Mouse (Mus musculus) hindlimb bud, embryonic 11.5 days (tissue): Measurements from ENCODE around the gene Chst3.
"Not testable (repeated sequence)": the region's sequence is repeated elsewhere in the genome, so short reads cannot be mapped to it uniquely, and the experiment has no call there.

Source experiments
- DNase-seq: peaks from one replicate; pipeline ENCODE4 v3.0.0-alpha.2; 2012; ENCODE audit warnings: low read depth, low spot score; ENCODE audit errors: extremely low spot score

Chst3 gene

DNA sequence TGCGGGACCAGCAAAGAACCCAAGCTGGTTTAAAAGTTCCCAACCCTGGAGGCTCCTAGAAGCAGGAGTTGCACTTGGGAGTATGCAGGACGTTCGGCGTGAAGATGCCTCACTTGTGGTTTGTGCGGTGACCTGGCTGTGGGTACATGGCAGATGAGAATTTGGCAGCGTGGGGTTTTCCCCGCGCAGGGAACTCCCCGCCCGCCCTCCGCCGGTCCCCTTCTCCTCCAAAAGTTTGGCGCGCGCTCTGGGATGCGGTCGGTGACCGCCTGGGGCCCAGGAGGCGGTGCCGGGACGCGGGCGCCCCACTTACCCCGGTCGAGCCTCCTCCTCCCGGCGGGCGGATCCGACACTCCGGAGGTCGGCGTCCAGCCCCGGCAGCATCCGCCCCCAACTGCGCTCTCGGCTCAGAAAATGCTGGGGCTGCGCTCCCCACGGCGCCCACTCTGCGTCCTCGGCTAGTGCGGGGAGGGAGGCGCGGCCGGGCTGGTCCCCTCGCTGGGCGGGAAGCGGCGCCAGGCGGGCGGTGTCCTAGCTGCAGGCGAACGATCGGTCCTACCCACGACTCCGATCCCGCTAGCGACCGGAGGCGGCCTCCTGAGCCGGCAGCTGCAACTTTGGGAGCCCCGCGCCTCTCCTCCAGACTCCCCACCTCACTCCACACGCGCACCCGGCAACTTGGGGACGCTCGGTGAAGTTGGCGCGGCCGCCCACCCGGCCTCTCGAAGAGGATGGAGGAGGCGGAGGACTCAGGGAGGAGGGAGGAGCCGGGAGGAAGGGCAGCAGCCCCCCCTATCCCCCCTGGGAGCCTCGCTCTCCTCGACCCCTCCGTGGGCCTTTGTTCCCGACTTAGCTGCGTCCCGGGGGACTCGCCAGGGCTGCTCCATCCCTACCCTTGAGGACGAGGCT, at the start of gene Chst3:
TSS of gene Chst3 (minus strand) at position 670 of the 909 bp plus-strand sequence.
- DNase-seq = no peak

DNA sequence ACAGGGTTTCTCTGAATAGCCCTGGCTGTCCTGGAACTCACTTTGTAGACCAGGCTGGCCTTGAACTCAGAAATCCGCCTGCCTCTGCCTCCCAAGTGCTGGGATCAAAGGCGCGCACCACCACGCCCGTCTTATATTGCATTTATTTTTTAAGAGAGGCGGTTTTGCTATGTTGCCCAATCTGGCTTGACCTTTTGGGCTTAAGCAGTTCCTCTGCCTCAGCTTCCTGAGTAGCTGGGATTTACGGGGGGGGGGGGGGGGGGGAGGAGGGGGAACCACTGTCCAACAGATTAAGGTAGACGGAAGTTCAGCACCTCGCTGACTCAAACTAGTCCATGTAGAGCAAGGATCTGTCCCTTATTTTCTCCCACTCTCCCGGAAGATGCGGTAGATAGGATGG, 49.7 kb upstream of the Chst3 start:
- DNase-seq = no peak

DNA sequence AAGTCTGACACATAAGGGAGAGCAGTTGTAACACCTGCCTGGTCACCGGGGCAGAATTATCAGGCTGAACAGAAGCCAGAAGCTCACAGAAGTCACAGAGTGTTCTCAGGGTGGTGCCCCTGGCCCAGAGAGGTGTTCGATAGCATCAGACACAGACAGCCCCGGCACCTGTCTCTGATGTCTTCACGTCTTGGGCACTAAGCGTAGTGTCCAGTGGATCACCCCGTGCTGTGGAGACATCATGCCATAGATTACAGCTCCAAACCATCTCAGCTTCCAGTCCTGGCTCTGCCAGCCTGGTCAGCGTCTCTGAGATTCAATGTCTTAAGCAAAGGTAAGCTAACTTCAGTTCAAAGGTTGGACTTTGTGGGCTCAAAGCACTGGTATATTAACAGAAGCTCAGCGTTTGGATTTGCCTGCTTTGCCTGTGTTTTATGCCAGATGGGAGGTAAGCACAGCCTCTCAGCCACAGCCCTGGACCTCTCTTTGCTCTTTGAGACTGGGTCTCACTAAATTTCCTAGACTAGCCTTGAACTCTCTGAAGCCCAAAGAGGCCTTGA, 47.9 kb upstream of the Chst3 start:
- DNase-seq = no peak

DNA sequence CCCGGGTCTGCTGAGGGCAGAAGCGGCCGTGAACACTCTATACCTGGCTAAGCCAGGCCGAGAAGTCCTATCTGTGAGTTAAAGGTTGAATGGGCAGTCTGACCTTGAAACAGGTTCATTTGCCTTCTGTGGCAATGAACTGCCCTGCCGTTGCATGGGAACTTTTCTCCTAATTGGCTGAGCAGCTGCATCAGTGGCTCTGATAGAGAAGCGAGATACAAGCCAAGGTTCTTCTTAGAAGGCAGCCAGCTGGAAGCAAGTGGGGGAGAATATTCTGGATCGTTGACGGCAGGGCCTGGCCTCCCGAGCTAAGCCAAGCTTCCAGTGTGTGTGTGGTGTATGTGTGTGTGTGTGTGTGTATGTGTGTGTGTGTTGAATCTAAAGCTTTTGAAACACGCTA, 46.2 kb upstream of the Chst3 start:
- no peak for DNase-seq

DNA sequence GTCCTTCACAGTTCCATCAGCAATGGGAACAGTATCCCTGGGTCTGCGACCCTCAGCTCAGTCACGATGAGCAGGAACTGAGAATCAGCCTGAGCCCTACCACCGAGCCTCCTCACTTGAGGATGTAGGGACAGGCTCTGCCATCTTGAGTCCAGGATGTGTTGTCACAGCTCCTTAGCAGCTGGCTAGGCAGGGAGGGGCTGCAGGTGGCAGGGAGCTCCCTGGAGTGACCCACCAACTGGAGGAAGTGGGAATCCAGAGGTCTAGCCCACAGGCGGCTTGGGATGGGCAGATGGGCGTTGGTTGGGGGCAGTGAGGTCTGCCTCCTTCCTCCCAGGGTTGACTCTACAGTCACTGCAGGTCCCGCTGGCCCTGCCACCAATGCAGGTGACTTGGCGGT, 44.3 kb upstream of the Chst3 start:
- DNase-seq = no peak

DNA sequence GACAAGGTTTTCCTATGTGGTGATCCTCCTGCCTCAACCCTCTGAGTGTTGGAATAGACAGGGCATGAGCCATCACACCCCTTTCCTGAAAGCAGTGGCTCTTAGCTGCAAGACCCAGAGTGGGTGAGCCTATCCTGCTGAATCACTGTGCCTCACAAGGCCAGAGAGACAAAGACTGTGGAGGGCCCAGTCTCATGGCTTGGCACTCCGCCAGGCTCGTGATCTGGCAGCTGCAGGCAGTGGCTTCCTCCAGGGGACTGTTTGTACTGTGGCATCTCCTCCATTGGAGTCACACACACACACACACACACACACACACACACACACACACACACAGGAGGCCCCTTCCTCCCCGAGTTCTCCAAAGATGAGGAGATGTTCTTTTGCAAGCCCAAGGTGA, 43.3 kb upstream of the Chst3 start:
- DNase-seq = no peak

DNA sequence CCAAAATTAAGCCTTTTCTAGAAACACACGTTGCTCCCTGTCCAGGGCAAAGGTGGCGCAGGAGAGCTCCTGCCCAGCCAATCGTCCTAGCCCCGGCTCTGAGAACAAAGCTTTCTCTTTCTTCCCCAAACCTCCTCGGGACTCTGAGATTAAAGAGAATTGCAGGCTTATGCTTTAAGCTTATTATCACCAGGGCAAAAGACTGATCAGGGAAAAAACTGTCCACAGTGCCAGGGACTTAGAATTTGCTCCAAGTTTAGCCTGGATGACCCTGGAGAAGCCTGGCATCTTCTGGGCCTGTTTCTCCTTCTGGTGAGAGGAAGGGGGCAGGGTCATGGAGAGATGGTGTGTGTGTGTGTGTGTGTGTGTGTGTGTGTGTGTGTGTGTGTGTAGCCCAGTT, 42.5 kb upstream of the Chst3 start:
- DNase-seq = no peak

DNA sequence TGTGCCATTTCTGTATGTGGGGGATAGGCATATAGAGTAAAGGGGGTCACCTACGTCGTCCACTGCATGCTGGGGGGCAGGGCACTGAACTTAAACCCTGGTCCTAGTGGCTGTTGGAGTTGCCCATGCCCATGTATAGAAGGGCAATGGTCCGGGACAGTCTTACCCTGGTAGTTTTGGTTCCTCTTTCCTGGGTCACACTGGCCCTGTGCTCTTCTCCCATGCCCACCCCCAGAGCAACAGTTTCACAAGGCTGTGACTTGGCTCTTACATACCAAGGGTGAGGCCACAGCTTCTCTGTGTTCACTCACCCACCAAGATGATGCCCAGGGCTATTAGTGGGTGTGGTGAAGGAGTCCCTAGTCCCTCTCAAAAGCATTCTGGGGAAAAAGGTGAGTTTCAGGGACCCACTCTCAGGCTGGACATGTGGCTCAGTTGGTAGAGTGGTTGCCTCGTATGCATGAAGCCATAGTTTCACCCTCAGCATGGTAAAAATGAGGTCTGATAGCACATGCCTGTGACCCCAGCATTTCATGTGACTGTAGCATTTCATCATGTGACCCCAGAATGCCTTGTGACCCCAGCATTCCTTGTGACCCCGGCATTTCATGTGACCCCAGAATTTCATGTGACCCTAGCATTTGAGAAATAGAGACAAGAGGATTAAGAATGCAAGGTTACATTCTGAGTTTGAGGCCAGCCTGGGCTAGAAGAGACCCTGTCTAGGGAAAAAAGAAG, 41.7 kb upstream of the Chst3 start:
- no peak for DNase-seq

DNA sequence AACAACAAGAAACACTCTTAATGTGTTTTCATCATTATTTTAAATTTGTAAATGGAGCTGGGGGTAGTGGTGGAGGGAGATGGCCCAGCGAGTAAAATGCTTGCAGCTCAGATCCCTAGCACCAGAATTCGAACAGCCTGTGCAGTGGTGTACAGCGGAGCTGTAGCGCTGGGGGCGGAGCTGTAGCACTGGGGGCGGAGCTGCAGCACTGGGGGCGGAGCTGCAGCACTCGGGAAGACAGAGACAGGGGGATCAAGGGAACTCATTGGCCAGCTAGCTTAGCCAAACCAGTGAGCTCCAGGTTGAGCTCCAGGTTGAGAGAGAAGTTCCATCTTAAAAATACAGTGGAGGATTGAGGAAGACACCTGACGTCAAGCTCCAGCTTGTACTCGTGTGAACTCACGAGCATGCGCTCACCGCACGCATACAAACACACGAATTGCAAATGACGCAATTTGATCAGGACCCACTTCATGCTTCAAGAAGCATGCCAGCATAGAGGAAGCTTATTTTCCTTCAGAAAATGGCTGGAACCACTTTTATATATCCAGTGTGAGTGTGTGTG, 38.3 kb upstream of the Chst3 start:
- DNase-seq = no peak

DNA sequence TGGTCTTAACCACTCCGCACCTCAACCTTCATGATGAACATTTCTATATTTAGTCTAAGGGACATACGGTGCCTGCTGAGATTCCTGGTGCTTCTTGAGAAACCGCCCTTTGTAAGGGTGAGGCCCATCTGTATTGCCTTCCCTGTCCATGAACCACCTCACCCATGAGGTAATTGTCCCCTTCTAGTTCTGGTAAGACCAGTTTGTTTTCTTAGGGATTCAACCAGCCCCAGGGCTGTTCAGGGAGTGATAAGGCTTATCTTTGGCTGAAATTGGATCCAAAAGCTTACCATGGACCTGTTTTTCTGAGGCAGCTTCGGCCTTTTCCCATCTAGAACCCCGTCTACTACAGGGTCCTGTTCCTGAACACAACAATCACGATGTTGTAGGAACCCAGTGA, 37.0 kb upstream of the Chst3 start:
- DNase-seq = no peak

DNA sequence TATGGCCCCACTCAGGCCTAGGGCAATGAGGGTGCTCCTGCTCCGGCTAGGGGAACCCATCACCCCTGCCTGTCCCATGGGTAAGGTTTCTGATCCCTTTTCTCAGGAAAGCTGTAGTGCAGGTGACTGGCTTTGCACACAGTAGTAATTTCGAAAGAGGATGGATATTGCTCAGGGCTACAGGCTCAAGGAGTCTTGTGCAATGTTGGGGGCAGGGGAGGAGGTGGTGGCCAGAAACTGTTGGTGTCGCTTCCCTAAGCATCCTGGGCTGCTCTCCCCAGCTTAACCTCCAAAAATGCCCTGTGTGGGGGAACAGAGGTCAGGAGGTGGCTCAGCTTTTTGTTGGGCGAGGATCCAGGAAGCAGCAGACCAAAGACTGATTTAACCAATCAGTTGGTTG, 33.5 kb upstream of the Chst3 start:
- DNase-seq = no peak

DNA sequence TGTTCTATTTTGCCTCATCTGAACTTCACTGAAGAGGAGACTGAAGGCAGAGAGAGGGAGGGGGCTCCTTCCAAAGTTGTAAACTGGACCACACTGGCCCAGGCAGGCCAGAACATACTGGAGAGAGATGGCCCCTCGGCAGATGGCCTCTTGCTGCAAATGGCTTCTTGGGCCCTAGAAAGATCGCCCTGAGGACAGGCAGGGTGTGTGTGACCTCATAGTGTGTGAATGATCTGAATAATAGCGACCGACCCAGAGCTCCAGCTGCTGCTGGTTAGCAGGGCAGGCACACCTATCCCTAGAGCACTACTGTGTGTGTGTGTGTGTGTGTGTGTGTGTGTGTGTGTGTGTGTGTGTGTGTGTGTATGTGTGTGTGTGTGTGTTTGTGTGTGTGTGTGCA, 33.1 kb upstream of the Chst3 start:
- DNase-seq = no peak

DNA sequence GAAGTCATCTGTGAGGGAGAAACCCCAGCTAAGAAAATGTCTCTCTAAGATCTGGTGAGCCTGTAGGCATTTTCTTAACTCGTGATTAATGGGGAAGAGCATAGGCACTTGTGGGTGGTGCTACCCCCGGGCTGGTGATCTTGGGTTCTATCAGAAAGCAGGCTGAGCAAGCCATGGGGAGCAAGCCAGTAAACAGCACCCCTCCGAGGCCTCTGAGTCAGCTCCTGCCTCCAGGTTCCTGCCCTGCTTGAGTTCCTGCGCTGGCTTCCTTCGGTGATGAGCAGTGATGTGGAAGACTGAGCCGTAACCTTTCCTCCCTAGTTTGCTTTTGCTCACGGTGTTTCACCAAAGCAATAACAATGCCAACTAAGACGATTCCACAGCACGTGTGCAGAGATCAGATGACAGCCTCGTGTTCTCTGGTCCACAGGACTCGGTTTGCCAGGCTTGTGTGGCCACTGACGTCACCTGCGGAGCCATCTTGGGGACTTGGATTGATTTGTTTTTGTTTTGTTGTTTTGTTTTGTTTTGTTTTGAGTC, 31.4 kb upstream of the Chst3 start:
- DNase-seq = no peak

DNA sequence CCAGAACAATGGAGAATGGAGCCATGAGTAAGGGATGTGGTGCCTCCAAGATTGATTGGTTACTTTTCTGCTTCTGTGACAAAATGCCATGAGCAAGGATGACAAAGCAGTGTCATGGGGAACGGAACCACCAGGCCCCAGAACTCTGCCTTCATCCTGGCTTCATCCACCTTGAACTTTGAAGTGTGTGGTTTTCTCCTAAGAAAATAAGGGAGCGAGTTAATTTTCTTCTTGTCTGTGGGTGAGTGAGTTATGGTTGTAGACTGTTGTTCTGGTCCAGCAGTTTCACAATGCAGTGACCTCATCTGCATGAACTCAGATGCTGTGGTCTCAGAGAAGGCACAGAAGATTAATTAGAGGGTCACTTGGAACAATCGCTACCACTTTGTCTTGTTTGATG, 29.3 kb upstream of the Chst3 start:
- DNase-seq = not testable (repeated sequence)

DNA sequence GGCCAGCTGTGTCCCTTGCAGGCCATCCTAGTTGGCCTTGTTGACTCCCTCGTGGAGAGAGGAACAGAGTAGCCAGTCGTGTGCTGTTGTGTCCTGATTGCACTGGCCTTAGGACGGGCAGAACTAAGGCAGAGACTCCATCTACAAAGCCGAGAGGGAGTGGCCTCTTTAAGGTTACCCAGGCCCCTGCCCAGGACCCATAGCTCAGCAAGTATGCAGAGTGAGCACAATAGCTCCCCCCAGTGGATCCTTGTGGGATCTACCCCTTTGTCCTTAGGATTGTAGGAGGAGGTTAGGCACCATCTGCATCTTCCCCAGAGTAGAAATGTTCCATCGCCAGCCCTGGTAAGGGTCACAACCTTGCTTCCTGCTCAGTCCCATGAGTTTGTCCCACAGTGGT, 27.5 kb upstream of the Chst3 start:
- peak; percentile 49 for DNase-seq

DNA sequence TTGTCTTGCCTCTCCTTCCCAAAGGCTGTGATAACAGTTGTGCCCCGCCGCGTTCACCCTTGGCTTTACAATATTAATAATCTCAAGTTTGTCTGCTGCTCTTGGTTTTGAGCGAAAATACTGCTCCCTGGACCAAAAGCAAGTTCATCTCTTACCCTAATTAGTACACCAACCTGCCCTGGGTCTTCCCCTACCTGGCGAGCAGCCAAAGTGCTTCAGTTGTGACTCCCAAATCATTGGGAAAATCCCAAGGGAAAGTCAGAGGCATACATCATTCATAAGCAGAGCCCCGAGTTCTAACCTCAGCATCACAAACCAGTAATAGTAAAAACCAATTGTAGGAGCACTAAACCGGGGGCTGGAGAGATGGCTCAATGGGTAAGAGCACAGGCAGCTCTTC, 26.6 kb upstream of the Chst3 start:
- DNase-seq = no peak

DNA sequence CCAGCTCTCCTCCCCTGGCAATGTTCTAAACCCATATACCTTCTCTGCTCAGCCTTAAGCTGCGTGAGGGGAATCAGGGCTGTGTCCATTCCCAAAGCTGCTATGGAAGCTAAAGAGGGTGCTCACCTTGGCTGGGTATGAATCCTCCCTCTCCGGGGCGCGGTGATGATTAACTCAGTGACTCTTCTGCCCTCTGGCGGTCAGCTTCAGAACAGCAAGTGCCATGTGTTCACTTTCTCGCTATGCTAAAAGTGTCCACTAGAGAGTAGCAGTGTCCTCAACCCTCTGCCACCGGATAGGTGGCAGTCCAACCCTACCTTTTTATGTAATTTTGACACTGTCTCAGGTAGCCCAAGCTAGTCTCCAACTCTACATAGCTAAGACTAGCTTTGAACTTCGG, 26.0 kb upstream of the Chst3 start:
- peak; percentile 89 for DNase-seq

DNA sequence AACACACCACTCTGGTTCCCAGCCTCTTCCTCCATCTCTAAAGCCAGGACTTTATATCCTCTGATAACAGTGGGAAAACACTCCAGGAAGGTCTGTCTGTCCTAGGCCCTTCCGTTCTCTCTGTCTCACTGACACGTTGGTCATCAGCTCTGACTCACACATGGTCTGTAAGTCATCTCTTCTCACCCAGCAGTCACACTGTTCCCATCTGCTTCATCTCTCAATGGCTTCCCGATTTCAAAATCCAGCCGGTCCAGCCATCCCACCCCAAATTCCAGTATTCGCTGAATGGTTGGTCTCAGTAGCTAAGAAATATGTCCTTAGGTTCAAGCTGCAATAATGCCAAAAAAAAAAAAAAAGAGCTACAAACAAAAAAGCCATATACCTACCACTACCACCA, 24.9 kb upstream of the Chst3 start:
- no peak for DNase-seq

DNA sequence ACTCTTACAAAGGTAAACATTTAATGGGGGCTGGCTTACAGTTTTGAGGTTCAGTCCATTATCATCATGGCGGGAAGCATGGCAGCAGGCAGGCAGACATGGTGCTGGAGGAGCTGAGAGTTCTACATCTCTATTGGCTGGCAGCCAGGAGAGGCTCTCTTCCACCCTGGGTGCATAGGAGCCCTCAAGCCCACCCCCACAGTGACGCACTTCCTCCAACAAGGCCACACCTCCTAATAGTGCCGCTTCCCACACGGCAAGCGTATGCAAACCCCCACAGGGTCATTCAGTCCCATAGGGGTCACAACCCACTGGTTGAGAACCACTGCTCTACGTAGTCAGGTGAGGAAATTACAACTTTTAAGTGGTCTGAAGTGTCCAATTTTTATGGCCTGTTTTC, 21.4 kb upstream of the Chst3 start:
- no peak for DNase-seq

DNA sequence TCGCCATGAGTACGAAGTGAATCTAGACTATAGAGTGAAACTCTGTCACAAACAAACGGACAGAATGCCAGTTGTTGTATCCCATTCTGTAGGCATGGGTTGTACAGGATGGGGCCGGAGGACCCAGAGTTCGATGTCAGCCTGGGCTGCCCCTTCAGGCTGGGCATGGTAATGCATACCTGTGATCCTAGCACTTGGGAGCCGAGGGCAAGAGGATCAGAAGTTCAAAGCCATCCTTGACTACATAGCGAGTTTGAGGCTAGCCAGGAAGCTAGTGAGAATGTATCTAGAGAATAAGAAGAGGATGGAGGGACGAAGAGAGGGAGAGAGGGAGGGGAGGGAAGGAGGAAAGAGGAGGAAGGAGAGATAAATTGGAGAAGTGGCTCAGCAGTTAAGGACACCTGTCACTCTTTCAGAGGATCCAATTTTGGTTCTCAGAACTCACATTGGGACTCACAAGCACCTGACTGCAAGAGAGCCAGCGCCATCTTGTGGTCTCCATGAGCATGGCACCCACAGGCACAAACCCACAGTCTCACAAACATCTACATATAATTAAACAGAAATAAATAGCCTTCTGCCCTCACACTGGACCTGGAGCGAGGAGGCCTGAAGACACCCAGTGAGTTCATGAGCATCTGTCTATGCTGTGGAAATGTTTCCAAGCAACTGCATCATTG, 18.6 kb upstream of the Chst3 start:
- no peak for DNase-seq

DNA sequence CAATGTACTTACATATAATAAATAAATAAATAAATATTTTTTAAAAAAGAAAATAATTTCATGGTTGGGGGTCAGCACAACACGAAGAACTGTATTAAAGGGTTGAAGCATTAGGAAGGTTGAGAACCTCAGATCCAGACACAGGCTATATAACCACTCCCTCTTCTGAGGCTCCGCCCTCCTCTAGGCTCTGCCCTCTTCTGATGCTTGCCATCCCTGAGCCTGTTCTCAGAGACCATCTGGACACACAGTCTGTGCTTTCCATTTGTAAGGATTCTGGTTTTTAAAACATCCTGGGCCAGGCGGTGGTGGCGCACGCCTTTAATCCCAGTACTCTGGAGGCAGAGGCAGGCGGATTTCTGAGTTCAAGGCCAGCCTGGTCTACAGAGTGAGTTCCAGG, 16.8 kb upstream of the Chst3 start:
- DNase-seq = not testable (repeated sequence)
